Mouse (Mus musculus) 3T3-L1 (cell line): ENCODE data around the gene Orm3.
A peak's percentile ranks its signal among the peaks of the same experiment; 100 is the strongest.

Experiments
- DNase-seq: peaks from one replicate; pipeline ENCODE4 v3.0.0-alpha.2; 2015; ENCODE audit warnings: low read depth, low spot score

Orm3 gene

DNA sequence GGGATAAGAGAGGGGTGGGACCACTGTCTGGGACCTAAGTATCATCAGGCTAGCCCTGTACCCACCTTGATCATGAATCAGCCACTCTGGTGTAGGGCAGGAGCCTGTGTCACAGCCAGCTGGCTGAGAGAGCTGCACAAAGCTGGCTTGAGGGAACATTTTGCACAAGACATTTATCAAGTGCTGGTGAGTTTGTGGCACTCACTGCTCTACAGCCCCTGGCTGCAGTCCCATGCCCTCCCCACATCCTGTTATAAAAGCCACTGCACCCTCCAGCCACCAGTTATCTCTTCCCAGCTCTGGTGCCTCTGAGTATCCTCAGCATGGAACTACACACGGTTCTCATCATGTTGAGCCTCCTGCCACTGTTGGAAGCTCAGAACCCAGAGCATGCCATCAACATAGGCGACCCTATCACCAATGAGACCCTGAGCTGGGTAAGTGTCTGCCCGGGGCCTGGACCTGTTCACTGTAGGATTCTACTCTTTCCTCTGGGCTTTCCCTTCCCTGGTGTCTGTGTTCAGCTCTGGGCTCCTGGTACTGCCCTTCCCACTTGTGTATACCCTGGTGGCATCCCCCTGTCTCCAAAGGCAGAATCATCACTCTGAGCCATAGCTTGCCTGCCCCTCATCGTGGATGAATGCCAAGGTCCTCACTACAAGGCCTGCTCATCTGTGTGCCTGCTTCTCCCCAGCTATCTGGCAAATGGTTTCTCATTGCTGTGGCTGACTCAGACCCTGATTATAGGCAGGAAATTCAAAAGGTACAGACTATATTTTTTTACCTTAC is at the start of gene Orm3:
TSS of gene Orm3 (plus strand) at position 286 of the 789 bp plus-strand sequence.
- peak; percentile 70 for DNase-seq

DNA sequence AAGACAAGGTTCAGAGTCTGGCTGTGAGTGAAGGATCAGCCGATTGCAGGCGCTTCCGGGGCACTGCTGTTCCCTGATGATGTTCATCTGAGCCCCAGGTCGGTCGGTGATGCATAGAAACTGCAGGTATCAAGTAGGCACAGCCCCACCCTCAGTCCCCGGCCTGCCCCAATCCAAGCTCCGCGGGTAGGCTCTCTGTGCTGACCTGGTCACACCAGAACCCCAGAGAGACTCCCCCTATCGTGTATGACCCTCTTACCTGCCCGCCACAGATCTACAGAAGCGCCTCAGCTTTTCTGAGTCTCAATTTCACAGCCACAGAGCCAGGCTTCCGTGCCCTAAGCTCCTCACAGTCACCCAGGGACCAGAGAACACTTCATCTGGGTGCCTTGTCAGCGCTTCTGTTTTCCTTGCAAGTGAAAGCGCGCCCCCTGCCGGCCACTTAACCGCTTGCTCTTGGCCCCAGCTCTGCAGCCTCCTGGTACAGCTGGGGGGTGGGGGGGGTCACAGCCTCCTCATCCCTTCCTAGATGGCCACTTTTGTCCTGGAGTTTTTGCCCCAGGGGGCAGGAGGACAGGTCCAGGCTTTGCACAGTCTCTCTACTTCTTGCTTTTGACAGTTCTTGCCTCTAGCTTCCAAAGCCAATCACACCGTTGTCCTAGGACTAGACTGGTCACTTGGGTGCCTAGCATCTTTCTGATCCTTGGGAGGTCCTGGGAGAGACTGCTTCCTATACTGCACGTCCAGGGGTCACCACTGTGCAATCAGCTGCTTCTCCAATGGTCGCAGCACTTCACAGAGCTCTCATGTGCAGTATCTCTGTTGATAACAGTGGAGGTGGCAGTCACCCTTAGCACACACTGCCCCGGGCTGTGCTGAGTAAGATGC is 48.5 kb upstream of the Orm3 start:
- DNase-seq = peak; percentile 88

DNA sequence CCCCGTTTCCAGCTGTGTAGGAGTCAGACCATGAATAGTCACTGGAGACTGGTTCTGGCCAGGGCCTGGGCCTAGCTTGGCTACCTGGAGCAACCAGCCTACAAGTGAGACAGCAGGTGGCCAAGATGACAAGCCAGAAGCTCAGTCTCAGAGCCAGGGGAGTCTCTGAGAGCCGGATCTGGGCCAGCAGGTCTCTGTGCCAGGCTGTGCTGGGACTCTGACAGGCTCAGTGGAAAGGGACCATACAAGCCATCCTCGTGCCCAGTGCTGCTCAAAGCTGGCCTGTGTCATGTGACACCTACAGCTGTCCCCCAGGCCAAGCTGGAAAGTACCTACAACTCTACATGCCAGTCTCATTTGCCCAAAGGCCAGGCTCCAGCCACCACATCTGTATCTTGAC is 47.6 kb upstream of the Orm3 start:
- no peak for DNase-seq

DNA sequence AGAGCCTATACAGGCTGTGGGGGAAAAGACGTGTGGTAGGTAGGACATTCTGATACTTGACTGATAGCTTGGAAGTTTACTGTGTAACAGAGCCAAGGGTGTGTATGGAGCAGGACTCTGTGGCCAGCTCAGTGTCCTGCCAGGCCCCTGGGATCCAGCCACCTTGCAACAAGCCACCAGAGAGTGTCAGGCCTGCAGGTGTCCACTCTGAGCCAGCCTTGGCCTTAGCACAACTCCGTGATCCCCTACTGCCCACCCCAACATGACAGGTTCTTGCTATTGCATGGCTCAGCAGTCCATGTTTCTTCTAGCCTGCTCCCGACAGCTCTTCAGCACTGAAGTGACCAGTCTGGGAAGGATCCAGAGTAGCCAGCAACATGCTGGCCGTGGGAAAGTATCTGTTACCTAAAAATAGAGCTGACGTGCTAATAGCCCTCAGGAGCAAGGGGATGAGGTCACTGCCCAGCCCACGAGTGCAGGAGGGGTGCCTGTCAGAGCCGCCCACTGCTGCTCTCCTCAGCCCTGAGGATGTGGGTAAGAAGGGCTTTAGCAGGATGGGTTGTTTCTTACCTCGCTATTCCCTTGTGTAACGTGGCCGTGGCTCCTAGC is 45.6 kb upstream of the Orm3 start:
- peak; percentile 84 for DNase-seq

DNA sequence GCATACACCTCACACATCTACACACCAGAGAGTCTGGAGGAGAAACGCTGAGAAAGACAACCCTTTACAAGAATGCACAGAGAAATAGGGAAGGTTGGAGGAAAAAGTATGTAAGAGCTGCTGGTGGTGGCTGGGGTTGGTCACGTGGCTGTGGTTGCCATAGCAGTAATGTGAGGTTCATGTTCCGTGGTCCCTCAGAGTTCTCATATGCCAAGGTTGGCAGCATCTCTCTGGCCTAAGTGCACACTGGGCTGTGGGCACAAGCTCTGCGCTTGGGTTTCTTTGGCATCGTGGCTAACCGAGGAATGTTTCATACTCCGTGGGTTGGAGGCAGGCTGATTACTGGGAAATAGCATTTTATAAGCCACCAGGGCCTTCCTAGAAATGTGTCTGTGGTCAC is 44.5 kb upstream of the Orm3 start:
- DNase-seq = peak; percentile 58

DNA sequence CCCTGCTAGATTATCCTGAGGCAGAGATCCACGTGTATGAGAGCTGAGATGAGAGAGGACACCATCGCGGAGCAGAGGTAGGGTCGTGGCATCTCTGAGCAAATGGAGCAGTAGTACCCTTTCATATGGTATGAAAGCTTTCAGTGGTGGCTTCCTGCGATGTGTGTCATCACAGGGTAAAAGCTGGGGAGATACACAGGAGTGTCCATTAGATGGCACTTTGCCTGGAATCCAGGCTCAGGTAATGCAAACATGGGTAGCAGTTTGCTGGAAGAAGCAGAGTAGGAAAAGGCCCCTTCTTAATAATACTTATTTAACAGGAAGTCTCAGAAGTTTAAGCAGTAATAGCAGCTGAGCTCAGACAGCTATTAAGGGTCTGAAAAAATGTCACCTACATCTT is 41.9 kb upstream of the Orm3 start:
- no peak for DNase-seq

DNA sequence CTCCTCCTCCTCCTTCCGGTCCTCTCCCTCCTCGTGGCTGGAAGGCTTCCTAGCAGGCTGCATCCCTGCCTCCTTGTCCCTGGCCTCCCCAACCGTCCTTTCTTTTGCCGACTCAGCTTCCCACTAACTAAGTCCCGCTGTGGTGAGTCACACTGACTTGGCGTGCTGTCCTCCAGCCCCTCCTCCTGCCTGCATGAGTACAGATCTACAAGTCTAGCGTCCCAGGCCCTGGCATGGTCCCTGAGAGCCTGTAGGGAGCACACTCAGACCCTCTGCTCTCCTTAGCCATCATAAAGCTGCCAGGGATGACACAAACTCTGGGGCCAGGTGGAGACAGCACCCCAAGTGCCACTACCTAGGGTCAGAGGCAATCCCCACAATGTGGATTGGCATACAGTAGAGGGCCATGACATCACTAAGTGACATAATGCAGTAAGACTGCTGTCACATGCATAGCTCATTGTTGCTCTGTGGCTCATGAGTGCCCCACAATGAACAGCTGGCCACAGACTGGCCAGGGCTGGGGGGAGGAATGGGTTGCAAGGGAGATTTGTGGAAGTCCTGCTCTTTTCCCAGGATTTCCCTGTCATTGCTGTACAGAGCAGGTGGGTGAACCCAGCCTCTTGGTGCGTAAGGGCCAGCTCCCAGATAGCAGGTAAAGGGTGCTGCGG is 39.8 kb upstream of the Orm3 start:
- DNase-seq = peak; percentile 94

DNA sequence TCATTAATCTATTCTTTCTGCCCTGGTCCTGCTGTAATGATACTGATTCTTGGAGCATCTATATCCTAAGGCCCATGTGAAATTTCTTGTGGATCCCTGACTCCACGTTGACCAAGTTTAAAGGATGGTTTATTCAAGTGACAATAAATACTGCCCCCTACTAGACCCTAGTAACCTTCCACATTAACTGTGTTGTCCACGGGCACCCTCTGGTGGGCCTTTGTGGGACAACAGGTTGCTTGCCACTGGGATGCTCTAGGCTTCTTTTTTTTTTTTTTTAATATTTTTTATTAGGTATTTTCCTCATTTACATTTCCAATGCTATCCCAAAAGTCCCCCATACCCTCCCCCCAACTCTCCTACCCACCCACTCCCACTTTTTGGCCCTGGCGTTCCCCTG is 36.4 kb upstream of the Orm3 start:
- peak; percentile 83 for DNase-seq

DNA sequence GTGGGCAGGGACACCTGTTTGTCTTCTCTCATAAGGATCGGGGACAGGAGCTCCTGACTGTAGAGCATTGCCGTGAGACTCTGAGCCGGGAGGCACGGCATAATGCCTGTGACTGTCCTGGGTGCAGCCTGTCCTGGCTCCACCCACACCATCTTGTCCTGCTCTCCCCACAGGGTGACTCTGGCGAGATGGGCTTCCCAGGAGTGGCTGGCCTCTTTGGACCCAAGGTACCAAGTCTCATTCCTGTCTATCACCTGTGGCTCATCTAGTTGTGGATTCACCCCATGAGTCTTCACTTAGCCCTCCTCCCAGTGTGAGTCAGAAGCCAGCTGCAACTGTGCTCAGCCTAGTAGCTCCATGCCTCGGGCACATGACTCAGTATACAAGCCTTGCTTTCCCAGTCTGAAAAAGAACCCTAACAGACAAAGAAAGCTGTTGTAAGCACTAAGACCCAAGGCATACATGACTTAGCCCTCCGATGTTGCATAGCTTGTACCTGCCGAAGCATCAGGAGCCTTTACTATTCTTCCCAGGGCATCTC is 32.6 kb upstream of the Orm3 start:
- peak; percentile 92 for DNase-seq

DNA sequence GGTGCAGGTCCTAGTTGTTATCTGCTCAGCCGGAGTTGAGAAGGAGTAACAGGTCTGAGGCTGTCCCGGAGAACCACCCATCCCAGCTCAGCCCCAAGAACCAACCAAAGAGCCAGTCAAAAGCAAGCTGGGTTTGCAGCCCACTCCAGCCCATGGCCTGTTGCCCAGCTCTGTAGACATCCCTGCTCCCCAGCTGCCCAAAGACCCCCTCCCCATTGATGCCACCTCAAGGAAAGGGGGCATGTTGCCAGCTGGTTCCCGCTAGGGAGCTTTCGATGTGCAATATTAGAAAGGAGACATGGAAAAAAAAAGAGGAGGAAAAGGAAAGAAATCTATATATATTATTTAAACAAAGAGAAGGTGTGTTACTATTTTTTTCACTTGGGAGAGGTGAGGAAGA is 22.6 kb upstream of the Orm3 start:
- no peak for DNase-seq

DNA sequence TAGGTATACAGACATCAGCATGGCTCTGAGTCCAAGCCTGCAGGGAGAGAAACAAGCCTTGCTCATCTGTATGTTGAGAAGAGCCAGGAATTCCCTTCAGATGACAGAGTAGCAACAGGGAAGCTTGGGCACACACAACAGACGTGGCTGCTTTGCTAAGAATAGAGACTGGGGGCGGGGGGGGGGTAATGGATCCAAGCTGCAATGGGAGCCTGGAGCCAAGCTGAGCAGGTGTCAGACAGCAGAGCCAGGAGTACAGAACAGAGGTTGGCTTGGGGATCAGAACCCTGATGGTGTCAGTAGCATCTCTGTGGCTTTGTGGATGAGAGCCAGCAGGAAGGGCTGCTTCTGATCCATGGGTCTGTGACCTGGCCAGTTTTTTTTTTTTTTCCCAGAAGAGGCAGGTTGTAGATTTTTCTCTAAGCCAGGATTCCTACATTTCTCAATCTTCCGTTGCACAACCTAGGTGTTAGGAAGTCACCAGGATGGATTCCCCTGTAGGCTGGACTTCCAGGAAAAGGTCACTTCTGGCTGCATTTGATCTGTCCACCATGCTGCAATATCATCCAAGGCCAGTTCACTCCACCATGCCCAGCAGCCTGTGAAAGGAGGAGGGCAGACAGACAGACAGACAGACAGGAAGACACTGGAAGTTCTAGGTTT is 17.4 kb upstream of the Orm3 start:
- DNase-seq = no peak

DNA sequence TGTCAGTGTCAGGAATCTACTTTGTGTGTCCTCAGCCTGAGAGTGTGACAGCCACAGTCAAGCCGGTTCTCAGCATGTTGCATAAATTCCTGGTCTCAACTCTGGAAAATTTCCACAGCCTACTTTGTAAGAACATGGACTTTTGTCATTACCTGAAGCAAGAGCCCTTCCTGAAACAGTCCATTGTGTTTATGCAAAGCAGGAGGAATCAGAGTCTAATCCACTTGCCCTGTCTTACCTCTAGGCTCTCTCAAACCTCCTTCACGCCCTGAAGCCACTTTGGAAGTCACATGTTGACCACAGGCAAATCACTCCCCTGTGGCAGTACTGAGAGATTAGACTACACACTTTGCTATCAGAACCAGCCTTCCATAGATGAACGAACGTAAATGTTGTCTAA is 13.5 kb upstream of the Orm3 start:
- DNase-seq = no peak

DNA sequence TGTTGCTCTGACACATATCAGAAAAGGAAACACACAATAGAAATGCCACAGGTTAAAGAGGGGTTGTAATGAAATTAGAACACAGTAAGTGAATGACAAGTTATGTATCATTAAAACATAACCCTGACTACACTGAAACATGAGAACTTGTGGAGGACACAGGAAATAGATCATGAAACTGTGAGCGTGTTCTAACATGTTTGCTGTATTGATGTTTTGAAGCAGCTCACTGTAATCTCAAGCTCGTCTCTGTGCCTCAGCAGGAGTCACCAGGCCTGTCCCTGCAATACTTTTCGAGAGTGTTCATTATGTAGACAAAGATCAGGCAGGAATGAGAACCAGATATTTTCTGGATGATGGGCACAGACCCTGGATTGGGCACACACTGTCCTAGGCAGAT is 12.4 kb upstream of the Orm3 start:
- no peak for DNase-seq

DNA sequence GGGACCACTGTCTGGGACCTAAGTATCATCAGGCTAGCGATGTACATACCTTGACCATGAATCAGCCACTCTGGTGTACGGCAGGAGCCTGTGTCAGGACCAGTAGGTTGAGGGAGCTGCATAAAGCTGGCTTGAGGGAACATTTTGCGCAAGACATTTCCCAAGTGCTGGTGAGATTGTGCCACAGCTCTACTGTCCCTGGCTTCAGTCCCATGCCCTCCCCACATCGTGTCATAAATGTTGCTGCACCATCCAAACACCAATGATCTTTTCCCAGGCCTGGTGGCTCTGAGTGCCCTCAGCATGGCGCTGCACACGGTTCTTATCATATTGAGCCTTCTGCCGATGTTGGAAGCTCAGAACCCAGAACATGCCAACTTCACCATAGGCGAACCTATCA is 11.7 kb upstream of the Orm3 start, which contains the start of gene Orm1:
TSS of gene Orm1 (plus strand) at position 266 of the 400 bp plus-strand sequence.
- peak; percentile 65 for DNase-seq

DNA sequence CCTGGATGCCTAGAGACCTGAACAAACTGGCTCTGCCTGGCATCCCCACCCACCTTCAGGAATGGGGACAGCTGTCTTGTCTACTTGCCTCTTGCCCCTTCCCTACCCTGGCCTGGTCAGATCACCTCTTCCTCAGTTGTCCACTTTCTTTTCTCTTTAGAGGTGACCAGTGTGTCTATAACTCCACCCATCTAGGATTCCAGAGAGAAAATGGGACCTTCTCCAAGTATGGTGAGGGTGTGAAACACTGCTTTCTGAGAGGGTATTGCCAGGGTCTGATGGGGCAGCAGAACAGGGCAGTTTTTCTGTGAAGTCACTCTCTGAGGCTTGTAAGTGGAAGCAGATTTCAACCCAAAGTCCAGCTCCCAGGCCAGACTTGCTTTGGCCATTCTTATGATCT is 10.7 kb upstream of the Orm3 start:
- DNase-seq = no peak

DNA sequence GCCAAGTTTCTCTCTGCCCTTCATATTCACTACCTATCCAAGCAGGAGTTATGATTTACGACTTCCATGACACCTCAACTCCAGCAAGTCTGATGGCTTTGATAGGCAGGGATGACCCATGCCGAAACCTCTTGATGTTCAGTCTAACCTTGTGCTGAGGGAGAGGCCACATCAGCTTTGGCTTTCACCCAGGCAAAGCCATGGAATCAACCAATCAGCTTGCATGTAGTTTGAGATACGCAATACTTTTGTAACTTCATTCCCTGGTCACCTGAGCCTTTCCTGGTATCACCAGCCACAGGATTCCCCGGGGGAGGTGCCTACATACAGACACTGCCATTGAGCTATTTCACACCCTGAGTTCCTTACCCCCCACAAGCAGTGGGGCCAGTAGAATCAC is 9.3 kb upstream of the Orm3 start:
- no peak for DNase-seq

DNA sequence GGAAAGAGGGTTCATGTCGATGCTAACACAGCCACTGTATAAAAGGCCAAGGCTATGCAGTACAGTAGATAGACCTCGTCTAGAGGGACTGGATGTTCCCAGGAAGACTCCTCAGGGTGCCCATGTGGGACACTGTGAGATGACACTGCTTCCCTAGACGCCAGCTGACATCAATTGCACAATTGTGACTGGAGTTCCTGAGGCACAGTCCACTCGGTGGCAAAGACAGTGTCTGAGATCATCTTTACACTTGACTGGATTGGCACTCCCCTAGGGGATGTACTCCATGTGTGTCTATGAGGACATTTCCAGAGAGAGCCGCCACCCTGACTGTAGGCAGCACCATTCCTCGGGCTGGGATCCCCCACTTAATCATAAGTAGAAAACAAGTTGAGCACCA is 7.4 kb upstream of the Orm3 start:
- no peak for DNase-seq

DNA sequence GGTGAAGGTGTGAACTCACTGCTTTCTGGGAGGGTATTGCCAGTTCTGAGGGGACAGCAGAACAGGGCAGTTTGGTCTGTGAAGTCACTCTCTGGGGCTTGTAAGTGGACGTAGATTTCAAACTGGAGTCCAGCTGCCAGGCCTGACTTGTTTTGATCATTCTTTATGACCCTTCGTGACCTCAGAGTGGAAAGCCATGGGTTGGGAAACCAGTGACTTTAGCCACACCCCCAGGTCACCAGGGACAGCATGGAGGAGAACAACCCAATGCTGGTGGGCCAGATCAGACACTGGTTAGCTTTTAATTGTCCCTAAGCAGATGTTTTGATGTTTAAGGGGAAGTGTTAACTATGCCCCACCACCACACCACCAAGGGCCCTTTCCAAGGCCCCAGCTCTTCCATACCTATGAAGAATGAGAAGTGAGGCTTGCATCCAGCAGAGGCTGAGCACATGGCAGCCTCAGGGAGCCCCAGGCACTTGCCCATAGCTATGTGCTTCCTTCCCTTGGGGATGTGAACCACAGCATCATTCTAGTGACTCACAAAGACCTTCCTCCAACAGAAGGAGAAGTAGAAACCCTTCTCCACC is 1.1 kb downstream of the Orm3 start:
- DNase-seq = peak; percentile 48

DNA sequence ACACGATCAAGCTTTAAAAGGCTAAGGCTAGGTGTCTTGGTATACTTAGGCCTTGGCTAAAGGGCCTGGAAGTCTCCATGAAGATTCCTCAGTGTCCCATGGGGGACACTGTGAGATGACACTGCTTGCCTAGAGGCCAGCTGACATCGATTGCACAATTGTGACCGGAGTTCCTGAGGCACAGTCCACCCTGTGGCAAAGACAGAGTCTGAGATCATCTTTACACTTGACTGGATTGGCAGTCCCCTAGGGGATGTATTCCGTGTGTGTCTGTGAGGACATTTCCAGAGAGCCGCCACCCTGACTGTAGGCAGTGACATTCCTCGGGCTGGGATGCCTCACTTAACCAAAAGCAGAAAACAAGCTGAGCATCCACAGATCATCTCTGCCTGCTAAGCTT is 3.9 kb downstream of the Orm3 start:
- DNase-seq = no peak

DNA sequence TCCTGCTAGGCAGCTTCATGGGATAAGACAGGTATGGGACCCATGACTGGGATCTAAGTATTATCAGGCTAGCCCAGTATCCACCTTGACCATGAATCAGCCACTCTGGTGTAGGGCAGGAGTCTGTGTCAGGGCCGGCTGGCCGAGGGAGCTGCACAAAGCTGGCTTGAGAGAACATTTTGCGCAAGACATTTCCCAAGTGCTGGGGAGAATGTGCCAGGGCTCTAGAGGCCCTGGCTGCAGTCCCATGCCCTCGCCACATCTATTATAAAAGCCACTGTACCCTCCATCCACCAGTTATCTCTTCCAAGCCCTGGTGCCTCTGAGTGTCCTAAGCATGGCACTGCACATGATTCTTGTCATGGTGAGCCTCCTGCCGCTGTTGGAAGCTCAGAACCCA is 6.2 kb downstream of the Orm3 start, which contains the start of gene Orm2:
TSS of gene Orm2 (plus strand) at position 300 of the 400 bp plus-strand sequence.
- no peak for DNase-seq

DNA sequence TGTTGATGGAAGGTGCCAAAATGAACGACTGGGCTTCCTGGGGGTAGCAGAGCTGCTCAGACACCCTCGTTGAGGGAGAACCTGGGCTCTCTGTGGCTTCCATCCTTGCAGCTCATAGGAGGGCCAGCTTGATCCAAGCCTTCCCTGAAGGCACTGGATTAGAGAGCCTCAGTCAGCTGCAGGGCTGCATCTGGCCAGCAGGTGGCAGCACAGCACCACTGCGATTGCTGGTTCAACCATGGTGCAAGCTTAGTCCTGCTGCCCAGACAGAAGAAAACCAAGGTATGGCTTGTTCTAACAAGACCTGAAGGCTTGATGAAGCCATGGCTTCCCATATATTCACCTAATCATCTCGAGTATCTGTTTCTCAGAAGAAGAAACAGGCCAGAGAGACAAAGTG is 12.6 kb downstream of the Orm3 start:
- DNase-seq = peak; percentile 87
